Mouse (Mus musculus) testis, adult 2 months (tissue): ENCODE measurements around the gene Evi5l.

Experiments
- CTCF ChIP-seq: fragments of 200-500 bp; IDR thresholded peaks from 2 replicates; pipeline ENCODE4 v1.5.1; 2012; ENCODE audit warnings: low read depth, mild to moderate bottlenecking, inconsistent platforms, low read length, moderate library complexity; ENCODE audit not compliant: control insufficient read depth, insufficient read depth, insufficient replicate concordance
- POLR2A ChIP-seq: fragments of 200-500 bp; IDR thresholded peaks from 2 replicates; pipeline ENCODE4 v1.6.1; 2012; ENCODE audit warnings: low read depth, mild to moderate bottlenecking, inconsistent platforms, low read length, moderate library complexity; ENCODE audit not compliant: control insufficient read depth

GRCm38 (mm10) chr8:4259805-4260170 lies 93.4 kb downstream of the Evi5l start:
- no peak for TF ChIP-seq POLR2A
- no peak for TF ChIP-seq CTCF
